Mouse (Mus musculus): Measurements from ENCODE around the gene Hadh.

Hadh gene

DNA sequence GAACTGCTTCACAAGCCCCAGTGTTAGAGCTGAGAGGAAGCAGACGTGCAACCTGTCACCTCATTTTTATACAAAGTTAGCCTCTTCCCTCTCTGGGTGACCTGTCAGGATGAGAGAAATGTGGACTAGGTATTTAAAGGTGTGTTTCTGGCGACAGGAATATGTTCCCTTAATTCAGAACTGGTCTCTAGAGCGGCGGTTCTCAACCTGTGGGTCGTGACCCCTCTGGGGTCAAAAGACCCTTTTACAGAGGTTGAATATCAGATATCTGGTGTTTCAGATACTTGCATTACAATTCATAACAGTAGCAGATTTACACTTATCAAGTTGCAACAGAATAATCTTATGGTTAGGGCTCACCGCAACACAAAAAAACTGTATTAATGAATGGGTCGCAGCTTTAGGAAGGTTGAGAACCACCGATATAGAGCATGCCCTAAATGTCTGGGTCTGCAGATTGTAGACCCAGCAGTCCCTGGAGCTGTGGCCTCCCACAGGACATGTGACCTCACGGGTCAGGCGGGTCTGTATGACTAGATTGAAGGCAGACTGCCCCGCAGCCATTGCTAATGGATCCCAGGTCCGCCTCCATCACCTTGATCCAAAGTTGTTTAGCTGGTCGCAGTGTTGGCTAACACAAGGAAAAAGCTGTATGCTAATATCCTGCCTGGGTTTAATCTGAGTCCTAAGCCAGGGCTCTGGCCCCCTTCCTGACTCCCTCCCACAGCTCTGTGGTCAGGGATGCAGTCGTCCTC, 53.1 kb downstream of the Hadh start:
- no peak for DNase-seq (ENCODE audit: low read depth, low spot score)

DNA sequence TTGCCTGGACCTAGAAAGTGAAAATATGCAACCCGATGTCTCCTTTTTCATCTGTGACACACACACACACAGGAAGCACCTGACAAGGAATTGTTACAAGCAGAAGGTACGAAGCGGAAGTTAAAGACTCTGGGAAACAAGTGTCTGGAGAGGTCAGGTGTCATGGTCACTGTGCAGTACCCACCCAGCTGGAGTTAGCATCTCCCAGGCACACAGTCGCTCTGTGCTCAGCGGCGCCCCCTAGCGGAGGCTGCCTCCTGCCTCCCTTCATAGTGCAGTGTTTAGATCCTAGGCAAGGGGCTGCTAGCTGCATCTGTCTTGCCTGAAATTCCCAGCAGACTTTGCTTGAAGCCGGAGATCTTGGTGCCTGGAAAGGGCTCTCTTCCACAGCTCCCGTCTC, 57.1 kb downstream of the Hadh start:
- DNase-seq (ENCODE audit: low read depth, low spot score): peak; percentile 6

DNA sequence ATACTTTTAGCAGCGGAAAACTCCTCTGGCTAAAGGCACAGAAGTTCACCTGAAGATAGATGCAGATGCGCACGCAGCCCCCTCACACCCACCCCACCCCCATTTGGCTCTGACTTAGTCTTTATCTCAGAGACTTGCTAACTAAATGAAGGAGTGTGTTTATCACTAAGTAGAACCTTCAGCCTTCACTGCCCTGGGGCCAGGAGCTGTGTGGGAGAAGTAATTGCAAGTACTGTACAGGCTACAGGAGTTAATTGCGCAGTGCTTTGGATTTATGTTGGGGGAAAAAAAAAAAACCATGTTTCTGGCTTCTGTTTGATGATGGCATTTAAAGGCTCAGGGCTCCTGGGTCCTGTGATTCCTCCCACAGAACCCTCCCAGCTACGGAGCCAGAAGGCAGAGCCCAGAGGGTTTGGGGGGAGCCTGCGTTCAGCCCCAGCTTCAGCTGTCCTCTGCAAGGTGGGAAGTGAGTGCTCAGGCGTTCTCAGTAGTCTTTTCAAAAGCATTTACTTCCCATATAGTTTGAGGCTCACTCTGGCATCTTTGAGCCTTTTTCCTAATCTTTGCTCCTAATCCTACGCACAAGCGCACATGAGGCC, 57.7 kb downstream of the Hadh start:
- no peak for DNase-seq (ENCODE audit: low read depth, low spot score)

DNA sequence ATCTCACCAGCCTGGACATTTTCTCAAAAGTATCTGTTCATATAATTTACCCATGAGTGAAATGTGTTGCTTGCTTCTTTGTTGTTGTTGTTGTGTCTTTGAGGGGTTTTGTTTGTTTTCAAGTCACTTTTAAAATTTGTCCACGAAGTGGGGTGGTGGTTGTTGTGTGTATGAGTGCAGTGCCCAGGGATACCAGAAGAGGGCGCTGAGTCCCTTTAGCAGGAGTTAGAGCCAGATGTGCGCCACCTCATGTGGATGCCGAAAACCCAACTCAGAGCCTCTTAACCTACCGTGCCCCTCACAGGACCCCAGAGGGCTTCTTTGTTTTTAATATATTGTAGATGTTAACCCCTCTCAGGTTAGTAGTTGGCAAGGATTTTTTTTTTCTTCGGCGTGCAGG, 59.7 kb downstream of the Hadh start:
- no peak for DNase-seq (ENCODE audit: low read depth, low spot score)

DNA sequence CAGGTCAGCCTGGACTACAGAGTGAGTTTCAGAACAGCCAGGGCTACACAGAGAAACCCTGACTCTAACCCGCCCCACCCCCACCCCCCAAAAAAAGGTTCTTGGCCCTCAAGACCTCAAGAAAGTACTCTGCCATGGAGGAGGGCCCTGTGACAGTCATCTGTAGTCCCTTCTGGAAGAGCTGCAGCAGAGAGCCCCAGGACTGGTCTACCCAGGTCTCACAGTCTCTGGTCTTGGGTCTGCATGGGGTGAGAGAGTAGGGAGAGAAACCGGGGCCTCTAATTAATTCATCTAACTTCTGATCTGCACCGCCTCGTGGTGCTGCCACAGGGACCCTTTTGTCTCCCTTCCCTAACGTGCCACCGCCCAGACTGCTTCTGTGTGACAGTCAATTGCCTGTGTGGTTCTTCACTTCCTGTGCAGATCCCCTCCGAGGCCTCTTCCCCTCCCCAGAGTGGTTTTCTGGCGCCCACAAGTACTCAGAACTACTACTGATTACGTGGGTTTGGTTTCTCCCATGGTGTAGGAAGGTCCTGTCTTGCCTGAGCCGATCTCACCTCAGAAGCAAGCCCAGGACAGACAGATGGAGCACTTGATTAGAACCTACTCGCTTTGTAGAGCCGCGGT, 63.5 kb downstream of the Hadh start:
- DNase-seq (ENCODE audit: low read depth, low spot score): no peak

DNA sequence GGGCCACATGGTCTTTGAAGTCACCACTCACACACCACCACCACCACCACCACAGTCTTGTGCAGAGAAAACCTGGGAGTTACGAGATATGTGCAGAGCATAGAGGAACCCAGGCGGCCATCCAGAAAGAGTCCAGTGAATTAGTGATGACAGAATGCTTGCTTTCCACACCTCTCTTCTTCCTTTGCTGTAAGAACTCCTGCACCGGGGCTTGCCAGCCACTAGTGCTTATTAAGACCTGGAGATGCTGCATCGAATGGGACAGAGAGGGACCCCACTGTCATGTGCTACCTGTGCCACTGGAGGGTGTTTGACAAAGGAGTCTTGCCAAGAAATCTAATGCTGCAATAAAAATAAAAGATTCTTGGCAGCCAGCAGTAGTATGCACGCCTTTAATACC, 64.1 kb downstream of the Hadh start:
- no peak for DNase-seq (ENCODE audit: low read depth, low spot score)

GRCm38 (mm10) chr3:131202311-131202710, 69.6 kb downstream of the Hadh start:
- no peak for DNase-seq (ENCODE audit: low read depth, low spot score)

GRCm38 (mm10) chr3:131199590-131200288, 72.2 kb downstream of the Hadh start:
- no peak for DNase-seq (ENCODE audit: low read depth, low spot score)

DNA sequence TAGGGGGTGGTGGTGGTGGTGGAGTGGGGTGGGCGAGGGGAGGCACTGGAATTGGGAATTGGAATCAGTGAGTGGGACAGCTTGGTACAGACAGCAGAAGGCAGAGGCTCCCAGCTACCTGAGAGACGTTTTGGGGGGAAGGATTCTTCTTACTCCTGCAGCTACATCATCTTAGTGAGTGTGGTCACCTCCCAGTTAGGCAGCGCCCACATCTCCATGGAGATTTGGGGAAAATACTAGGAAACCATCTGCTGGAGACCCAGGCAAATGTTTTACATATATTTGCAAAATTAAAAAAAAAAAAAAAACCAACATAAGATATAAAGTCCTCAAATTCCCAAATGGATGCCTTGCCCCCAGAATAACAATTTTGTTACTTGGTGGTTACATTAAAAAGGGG, 72.9 kb downstream of the Hadh start:
- no peak for DNase-seq (ENCODE audit: low read depth, low spot score)

GRCm38 (mm10) chr3:131196507-131197019, 75.3 kb downstream of the Hadh start:
- no peak for DNase-seq (ENCODE audit: low read depth, low spot score)

- DNase-seq (ENCODE audit: low read depth, low spot score): no peak
Measured at GRCm38 (mm10) chr3:131196050-131196449, 75.9 kb downstream of the Hadh start.

DNA sequence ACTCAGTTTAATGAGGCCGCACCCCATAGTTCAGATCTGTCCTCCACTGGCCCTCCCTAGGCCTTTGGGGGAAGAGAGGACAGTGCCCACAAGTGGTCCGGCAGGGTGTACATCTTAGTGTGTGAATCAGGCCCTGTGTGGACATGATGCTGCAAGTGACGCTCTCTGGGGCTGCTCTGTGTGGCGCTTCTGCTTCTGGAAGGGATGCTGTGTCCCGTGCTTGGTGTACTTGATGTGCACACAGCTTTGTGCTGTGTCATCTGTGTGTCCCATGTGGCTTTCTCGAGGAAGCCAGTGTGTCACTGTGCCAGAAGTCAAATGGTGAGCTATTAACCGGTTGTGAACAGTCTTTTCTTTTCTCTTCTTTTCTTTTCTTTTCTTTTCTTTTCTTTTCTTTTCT, 80.4 kb downstream of the Hadh start:
- no peak for DNase-seq (ENCODE audit: low read depth, low spot score)

DNA sequence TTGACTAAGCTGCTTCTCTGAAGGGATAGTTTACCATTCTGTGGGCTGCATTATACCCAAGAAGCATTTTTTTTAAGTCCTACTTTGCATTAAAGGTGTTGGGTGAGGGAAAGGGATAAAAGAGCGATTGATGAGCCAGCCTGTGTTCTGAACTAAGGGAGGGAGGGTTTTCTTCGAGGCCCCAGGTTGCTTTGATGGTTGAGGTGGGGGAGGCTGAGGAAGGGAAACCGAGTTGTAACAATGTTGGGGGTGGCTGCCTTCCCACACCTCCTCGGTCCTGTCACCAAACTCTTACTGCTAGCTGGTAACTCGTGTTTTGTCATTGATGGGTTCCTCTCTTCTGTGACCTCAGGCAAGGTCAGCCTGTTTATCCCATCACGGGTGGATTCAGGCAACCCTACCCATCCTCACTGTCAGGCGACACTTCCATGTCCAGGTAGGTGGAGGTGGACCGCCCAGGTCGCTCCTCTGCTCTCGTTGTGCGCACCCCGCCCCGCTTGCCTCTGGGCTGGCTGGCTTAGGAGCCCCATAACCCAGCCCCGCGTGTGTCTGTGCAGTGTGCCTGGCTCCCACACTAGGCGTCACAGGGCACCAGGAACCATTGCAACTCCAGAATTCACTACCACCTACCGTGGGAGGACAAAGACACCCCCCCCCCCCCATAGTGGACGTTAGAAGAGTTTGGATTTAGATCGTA, 81.1 kb downstream of the Hadh start:
- no peak for DNase-seq (ENCODE audit: low read depth, low spot score)

GRCm38 (mm10) chr3:131190239-131190638, 81.7 kb downstream of the Hadh start:
- no peak for DNase-seq (ENCODE audit: low read depth, low spot score)

GRCm38 (mm10) chr3:131186193-131186592, 85.7 kb downstream of the Hadh start:
- no peak for DNase-seq (ENCODE audit: low read depth, low spot score)

Data from c-Kit-negative CD71-positive TER-119-positive erythroid progenitor cells, embryonic 14.5 days (primary cell).